Mouse (Mus musculus) stomach, postnatal 0 days (tissue): ENCODE results near the gene Armcx5.

Experiments used
- CTCF ChIP-seq: IDR thresholded peaks from 2 replicates; pipeline ENCODE4 v1.5.1; 2016; ENCODE audit warnings: antibody characterized with exemption, low read depth, mild to moderate bottlenecking, moderate library complexity
- EP300 ChIP-seq: optimal IDR thresholded peaks from 2 replicates; pipeline ENCODE3; 2016; ENCODE audit warnings: antibody characterized with exemption

DNA sequence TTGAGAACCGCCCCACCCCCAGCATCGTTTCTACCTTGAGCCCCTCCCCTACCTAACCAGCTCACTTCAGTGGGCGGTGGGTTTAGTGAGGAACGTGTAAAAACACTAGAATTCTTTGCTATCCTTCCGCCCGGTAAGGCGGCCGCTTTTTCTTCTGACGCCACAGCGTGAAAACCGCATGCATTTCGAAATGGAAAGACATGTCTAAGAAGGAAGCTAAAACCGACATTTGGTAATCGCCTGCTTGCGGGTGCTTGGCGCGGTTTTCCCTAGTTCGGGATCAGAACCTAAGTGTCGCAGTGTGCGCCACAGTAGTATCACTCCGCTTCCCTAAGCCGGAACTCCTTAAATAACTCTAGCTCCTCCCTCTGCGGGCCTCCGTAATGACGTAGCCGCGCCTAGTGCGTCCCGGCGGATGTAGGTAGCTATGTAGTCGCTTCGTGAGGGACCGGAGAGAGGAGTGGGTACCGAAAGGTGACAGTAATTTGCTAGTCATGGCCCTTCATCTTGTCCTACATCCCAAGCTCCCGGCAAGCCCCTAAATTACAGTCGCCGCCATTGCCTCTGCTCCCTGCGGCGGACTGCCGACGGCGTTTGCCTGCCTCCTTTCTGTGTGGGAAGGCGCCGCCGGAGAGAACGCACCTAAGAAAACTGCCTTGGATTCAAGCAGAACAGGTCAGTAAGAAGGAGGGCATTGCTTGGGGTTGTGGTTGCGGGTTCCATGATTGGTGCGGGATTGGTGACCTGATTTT is at the start of gene Armcx5, which contains the start of gene Gprasp1:
- TF ChIP-seq EP300 (no peak), CTCF (no peak)
